ENCODE assay signal across 9 mouse cellular contexts in the genomic region with DNA sequence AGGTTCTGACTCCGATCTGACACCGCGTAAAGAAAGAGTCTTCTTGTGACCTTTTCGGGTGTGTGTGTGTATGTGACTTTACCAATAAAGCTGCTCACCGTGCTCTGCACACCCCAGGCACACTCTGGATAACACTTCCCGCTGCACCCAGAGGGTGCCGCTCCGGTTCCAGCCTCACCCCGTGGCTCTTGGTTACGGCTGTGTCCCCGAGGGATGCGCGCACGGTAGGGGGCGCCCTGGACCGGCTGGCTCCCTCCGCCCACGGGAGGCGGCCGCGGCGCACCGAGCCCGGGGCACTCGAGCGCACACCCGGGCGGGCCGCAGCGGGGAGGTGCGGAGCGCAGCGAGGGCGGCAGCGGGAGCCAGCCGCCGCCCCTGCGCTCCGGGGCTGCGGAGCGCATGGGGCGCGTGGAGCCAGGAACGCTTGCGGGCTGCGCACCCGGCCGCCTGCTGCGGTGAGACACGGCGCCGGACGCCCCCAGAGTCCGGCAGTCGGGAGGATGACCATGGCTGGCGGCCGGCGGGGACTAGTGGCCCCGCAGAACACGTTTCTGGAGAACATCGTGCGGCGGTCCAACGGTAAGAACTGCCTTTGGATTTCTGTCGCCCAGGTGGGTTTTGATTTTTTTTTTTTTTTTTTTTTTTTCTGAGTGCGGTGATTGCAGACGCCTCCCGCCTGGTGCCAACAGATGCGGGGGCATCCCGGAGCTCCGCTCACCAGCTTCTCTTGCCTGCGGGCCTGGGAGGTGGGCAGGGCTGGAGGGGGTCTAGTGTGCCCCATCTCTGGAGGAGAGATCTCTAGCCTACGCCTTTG. TPM values are rescaled to one million over a fixed set of nuclear protein-coding genes. Genes with fewer than 3 reads are reported as not detected.
A peak's percentile ranks its signal among the peaks of the same experiment; 100 is the strongest.
DNase-seq lines count a peak whose midpoint lies in the region; ATAC-seq lines count a peak whose summit lies in the region.
"Had no signal": no experiment of that assay in that cellular context is flagged by ENCODE, and none has a peak within 500 bp of the region (broad histone marks: within the 10 kb centered on the region; RNA-seq: fewer than 3 reads in every experiment).

A gene (plus strand): TSS at position 267 of the 814 bp plus-strand sequence.

- DNase-seq in T-cell, adult 2 months (ENCODE audit: low spot score), result peak; percentile 6
- DNase-seq in cerebellum, postnatal 25 days, result peak; percentile 96 to 97
- peak; percentile 80 for DNase-seq in gastrocnemius, adult 18-20 months (ENCODE audit: low spot score)
- peak; percentile 87 for DNase-seq in left cerebral cortex, adult 11 months (ENCODE audit: low spot score)
- peak; percentile 89 for DNase-seq in lung, postnatal 25 days (ENCODE audit: low spot score)
- peak; percentile 73 for DNase-seq in retina, postnatal 7 days (ENCODE audit: low read depth, low spot score)
- peak; percentile 89 for DNase-seq in thymus, postnatal 4 days

- peak within 1 kb of the TSS; percentile 63 for H3K4me3 ChIP-seq in hindbrain, embryonic 15.5 days
- H3K4me3 ChIP-seq: erythroblast, embryonic 14.5 days had no signal

- peak; percentile 95 for ATAC-seq in hindbrain, embryonic 15.5 days (ENCODE audit: low FRiP score, low read depth)

- peaks cover 34% of the 10 kb centered on the region for H3K4me1 ChIP-seq in hindbrain, embryonic 15.5 days (replicated peaks)

- H3K36me3 ChIP-seq in hindbrain, embryonic 15.5 days, result no peaks in the 10 kb centered on the region

- WGBS in hindbrain, embryonic 15.5 days, result under 1% methylated on average over 69 of the region's 73 CpGs

- H3K27me3 ChIP-seq in hindbrain, embryonic 15.5 days, result peaks cover 10% of the 10 kb centered on the region

- peak within 1 kb of the TSS; percentile 91 for H3K4me2 ChIP-seq in hindbrain, embryonic 15.5 days

- H3K27ac ChIP-seq in hindbrain, embryonic 15.5 days (replicated peaks), result no peak within 1 kb of the TSS

- no peaks in the 10 kb centered on the region for H3K9me3 ChIP-seq in hindbrain, embryonic 15.5 days

- H3K9ac ChIP-seq in hindbrain, embryonic 15.5 days, result peak within 1 kb of the TSS; percentile 56

RNA-seq across cellular contexts. Expression of the gene that starts here (rescaled TPM):
- under 1 TPM in 1 of 2 experiments, not detected in 1; 0.05 TPM for total RNA-seq in gastrocnemius, adult 18-20 months (2021)
- polyA plus RNA-seq in hindbrain, embryonic 15.5 days (2015; fragmentation: Nextera tagmentation; extraction: Ambion mirVana), result 3.3 and 3.6 TPM in 2 replicates
- polyA plus RNA-seq: erythroblast, embryonic 14.5 days had no signal

Comparison
In these comparisons a context has a peak if more than half of its experiments do, and no peak if none do; other contexts are left out.
1. Peak in DNase-seq in gastrocnemius, adult 18-20 months; RNA of the gene not detected or under 1 TPM.
2. DNase-seq: peak in every context shown above with its lines; median percentile 96 in cerebellum, postnatal 25 days; 89 in lung, postnatal 25 days; 89 in thymus, postnatal 4 days; 87 in left cerebral cortex, adult 11 months; 80 in gastrocnemius, adult 18-20 months; 73 in retina, postnatal 7 days; 6 in T-cell, adult 2 months.